Mouse (Mus musculus): ENCODE measurements around the gene Ltbp4. TPM values are rescaled to one million over a fixed set of nuclear protein-coding genes. Genes with fewer than 3 reads are reported as not detected.

Ltbp4 gene
- polyA plus RNA-seq, 1 experiment from 2014 or later = 63.5 TPM

DNA sequence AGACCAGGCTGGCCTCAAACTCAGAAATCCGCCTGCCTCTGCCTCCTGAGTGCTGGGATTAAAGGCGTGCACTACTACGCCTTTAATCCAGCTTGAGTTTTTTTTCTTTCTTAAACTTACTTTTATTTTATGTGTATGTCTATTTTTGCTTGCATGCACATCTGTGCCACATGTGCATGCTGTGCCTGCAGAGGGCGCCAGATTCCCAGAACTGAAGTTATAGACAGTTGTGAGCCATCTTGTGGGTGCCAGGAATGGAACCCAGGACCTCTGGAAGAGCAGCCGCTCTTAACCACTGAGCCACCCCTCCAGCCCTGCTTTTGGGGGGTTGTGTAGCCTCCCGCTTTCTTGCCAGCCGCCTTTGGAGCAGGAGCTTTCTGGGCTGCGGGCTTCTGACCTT lies 66.1 kb downstream of the Ltbp4 start:
- WGBS = 87% methylated on average over 8 of the region's 8 CpGs

DNA sequence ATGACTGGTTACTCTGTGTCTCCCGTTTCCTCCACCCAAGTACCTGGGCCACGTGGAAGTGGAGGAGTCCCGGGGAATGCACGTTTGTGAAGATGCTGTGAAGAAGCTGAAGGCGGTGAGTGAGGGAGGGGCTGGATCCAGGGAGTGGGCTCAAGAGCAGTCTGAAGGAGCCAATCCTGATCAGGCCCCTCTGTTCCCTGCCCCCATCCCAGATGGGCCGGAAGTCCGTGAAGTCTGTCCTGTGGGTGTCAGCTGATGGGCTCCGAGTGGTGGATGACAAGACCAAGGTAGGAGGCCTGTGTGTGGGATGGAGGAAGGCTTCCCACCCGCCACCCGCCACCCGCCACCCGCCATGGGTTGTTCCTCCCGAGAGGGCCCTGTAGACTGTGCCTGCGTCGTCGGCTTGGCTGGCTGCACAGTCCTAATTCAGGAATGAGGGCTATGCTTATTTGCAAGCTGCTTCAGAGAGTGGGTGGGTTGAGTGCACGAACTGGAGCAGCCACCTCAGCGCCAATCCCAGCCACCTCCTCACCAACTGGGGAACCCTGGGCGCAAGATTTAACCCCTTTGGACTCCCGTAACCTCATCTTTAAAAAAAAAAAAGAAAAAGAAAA lies 70.9 kb downstream of the Ltbp4 start:
- H3K4me3 ChIP-seq (ENCODE audit: low read length) = no peak overlapping the region
- no peaks in the 10 kb centered on the region for H3K9me3 ChIP-seq (replicated peaks; ENCODE audit: control insufficient read depth, low read length)
- H3K27ac ChIP-seq (ENCODE audit: low read length) = no peak overlapping the region
- H3K27me3 ChIP-seq (ENCODE audit: control insufficient read depth, insufficient read depth, low read length) = no peaks in the 10 kb centered on the region
- no peak for ATAC-seq (replicated peaks; ENCODE audit: extremely low read depth, insufficient read depth, low FRiP score)
- H3K9ac ChIP-seq (ENCODE audit: low read length) = no peak overlapping the region
- peaks cover 3% of the 10 kb centered on the region; the same call in 1 of the 2 replicates for H3K4me1 ChIP-seq (ENCODE audit: control insufficient read depth, insufficient read depth, low read length)
- H3K36me3 ChIP-seq (ENCODE audit: control insufficient read depth, insufficient read depth) = peaks cover 30% of the 10 kb centered on the region
- peak overlapping the region; percentile 14; the same call in 1 of the 2 replicates for H3K4me2 ChIP-seq (ENCODE audit: low read depth, low read length)
- WGBS = 51% methylated on average over 20 of the region's 20 CpGs

More for the DNA sequence above, 66.1 kb downstream of the Ltbp4 start:
- H3K4me3 ChIP-seq (ENCODE audit: low read length) = no peak overlapping the region
- H3K27me3 ChIP-seq (ENCODE audit: control insufficient read depth, insufficient read depth, low read length) = no peaks in the 10 kb centered on the region
- H3K27ac ChIP-seq (ENCODE audit: low read length) = no peak overlapping the region
- H3K9me3 ChIP-seq (replicated peaks; ENCODE audit: control insufficient read depth, low read length) = no peaks in the 10 kb centered on the region
- no peak for ATAC-seq (replicated peaks; ENCODE audit: extremely low read depth, insufficient read depth, low FRiP score)
- H3K36me3 ChIP-seq (ENCODE audit: control insufficient read depth, insufficient read depth) = peaks cover 27% of the 10 kb centered on the region
- no peak overlapping the region for H3K4me2 ChIP-seq (ENCODE audit: low read depth, low read length)
- H3K9ac ChIP-seq (ENCODE audit: low read length) = no peak overlapping the region
- peaks cover 3% of the 10 kb centered on the region; the same call in 1 of the 2 replicates for H3K4me1 ChIP-seq (ENCODE audit: control insufficient read depth, insufficient read depth, low read length)

DNA sequence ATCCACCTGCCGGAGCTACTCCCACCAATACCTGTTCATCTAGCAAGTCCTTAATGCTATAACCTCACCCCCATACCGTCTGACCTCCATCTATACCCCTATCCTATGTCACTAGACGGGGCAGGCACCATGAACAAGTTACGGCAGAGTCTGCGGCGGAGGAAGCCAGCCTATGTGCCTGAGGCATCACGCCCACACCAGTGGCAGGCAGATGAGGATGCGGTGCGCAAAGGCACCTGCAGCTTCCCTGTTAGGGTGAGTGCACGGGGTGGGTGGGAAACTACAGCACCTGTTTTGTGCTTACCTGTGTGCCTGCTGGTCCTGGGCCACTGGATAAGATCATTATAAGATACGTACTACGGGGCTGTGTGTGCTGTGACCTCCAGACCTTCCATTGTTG lies 72.7 kb downstream of the Ltbp4 start:
- 93% methylated on average over 12 of the region's 12 CpGs for WGBS
- ATAC-seq (replicated peaks; ENCODE audit: extremely low read depth, insufficient read depth, low FRiP score) = no peak

DNA sequence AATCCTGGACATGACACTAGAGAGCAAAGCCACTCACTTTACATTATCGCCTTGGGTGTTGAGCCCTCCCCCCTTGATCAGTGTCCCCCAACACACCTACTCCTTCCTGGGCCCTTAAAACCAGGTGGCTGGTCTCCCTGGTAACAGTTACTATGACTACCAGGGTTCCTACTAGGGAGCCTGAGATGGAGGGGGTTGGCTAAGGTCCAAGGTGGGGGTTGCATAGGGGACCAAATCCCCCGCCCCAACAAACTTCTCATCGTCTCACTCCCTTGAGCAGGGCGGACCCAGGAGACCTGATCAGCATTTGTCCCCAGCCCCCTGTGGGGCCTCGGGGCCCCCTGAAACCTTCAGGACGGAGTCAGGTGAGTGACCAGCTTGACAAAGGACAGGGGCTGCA lies 75.6 kb downstream of the Ltbp4 start:
- Histone ChIP-seq H3K4me3 (ENCODE audit: low read length) (no peak overlapping the region), H3K36me3 (ENCODE audit: control insufficient read depth, insufficient read depth) (peaks cover 3% of the 10 kb centered on the region; the same call in 1 of the 2 replicates), H3K27ac (ENCODE audit: low read length) (no peak overlapping the region), H3K27me3 (ENCODE audit: control insufficient read depth, insufficient read depth, low read length) (no peaks in the 10 kb centered on the region), H3K4me1 (ENCODE audit: control insufficient read depth, insufficient read depth, low read length) (peaks cover 15% of the 10 kb centered on the region), H3K9ac (ENCODE audit: low read length) (no peak overlapping the region), H3K4me2 (ENCODE audit: low read depth, low read length) (no peak overlapping the region), H3K9me3 (replicated peaks; ENCODE audit: control insufficient read depth, low read length) (no peaks in the 10 kb centered on the region)
- WGBS = 84% methylated on average over 6 of the region's 6 CpGs
- ATAC-seq (replicated peaks; ENCODE audit: extremely low read depth, insufficient read depth, low FRiP score) = no peak

More for the DNA sequence above, 72.7 kb downstream of the Ltbp4 start:
- Histone ChIP-seq H3K9ac (ENCODE audit: low read length) (no peak overlapping the region), H3K4me1 (ENCODE audit: control insufficient read depth, insufficient read depth, low read length) (peaks cover 3% of the 10 kb centered on the region; the same call in 1 of the 2 replicates), H3K4me2 (ENCODE audit: low read depth, low read length) (no peak overlapping the region), H3K27me3 (ENCODE audit: control insufficient read depth, insufficient read depth, low read length) (no peaks in the 10 kb centered on the region), H3K9me3 (replicated peaks; ENCODE audit: control insufficient read depth, low read length) (no peaks in the 10 kb centered on the region), H3K4me3 (ENCODE audit: low read length) (no peak overlapping the region), H3K27ac (ENCODE audit: low read length) (no peak overlapping the region), H3K36me3 (ENCODE audit: control insufficient read depth, insufficient read depth) (peaks cover 19% of the 10 kb centered on the region; the same call in 1 of the 2 replicates)

DNA sequence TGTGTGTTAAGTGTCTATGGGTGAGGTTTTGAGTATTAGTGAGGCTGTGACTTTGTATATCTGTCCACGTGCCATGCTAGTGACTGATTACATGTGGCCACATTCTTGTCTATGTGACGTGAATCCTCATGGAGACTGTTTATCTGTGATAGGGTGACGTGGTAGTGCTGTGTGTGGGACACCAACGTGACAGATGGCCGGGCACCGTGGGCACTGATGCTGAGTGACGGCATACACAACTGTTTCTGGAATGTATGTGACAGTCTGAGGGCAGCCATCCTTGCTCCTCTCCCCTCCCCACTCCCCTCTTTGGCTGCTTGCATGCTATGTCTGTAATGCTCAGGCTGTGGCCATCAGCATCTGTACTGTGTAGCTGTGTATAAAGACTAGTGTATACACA lies 76.6 kb downstream of the Ltbp4 start:
- ATAC-seq (replicated peaks; ENCODE audit: extremely low read depth, insufficient read depth, low FRiP score) = no peak

DNA sequence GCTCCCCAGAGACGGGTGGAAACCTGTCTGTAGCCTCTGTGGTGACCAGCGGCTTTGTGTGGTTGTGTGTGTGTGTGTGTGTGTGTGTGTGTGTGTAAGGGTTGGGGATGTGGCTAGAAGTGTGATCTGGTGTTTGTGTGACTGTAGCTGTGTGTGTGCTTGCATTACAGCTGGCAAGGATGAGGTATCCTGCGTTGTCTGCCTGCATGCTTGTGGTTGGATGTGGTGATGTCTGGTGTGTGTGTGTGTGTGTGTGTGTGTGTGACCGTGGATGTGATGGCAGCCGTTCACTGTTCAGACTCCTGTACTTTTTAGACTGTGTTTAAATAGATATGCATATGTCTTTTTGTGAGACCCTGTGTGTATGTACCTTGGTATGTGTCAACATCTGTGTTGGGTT lies 77.7 kb downstream of the Ltbp4 start:
- H3K9ac ChIP-seq (ENCODE audit: low read length) = peak overlapping the region; percentile 82
- H3K36me3 ChIP-seq (ENCODE audit: control insufficient read depth, insufficient read depth) = peaks cover 3% of the 10 kb centered on the region; the same call in 1 of the 2 replicates
- H3K4me3 ChIP-seq (ENCODE audit: low read length) = peak overlapping the region; percentile 71
- H3K27ac ChIP-seq (ENCODE audit: low read length) = no peak overlapping the region
- H3K9me3 ChIP-seq (replicated peaks; ENCODE audit: control insufficient read depth, low read length) = no peaks in the 10 kb centered on the region
- peak overlapping the region; percentile 92 for H3K4me2 ChIP-seq (ENCODE audit: low read depth, low read length)
- H3K4me1 ChIP-seq (ENCODE audit: control insufficient read depth, insufficient read depth, low read length) = peaks cover 21% of the 10 kb centered on the region
- no peak for ATAC-seq (replicated peaks; ENCODE audit: extremely low read depth, insufficient read depth, low FRiP score)
- 39% methylated on average over 5 of the region's 5 CpGs for WGBS
- H3K27me3 ChIP-seq (ENCODE audit: control insufficient read depth, insufficient read depth, low read length) = no peaks in the 10 kb centered on the region

More for the DNA sequence above, 76.6 kb downstream of the Ltbp4 start:
- no peak overlapping the region for H3K4me3 ChIP-seq (ENCODE audit: low read length)
- WGBS = 68% methylated on average over 7 of the region's 7 CpGs
- H3K36me3 ChIP-seq (ENCODE audit: control insufficient read depth, insufficient read depth) = peaks cover 3% of the 10 kb centered on the region; the same call in 1 of the 2 replicates
- H3K9me3 ChIP-seq (replicated peaks; ENCODE audit: control insufficient read depth, low read length) = no peaks in the 10 kb centered on the region
- no peak overlapping the region for H3K9ac ChIP-seq (ENCODE audit: low read length)
- H3K4me2 ChIP-seq (ENCODE audit: low read depth, low read length) = no peak overlapping the region
- no peak overlapping the region for H3K27ac ChIP-seq (ENCODE audit: low read length)
- peaks cover 21% of the 10 kb centered on the region for H3K4me1 ChIP-seq (ENCODE audit: control insufficient read depth, insufficient read depth, low read length)
- H3K27me3 ChIP-seq (ENCODE audit: control insufficient read depth, insufficient read depth, low read length) = no peaks in the 10 kb centered on the region

DNA sequence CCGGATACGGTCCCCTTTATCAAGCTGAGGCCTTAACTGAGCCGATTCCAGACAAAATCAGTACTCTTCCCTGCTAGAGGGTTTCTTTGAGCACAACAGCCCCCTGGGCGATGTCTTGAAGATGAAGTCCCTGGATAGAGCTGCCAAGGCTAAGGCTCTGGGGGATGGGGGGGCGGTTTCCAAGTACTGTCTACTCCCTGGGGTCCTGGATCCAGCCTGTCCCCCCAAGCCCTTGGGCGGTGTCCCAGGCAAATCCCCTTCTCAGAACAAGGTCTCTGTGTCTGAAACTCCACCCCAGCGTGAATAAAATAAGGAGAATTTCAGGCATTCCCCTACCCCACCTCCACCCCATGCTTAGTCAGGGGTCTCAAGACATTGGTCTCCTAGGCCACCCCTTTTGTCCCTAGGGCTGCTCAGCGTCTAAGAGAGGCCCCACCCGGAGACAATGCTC lies 78.2 kb downstream of the Ltbp4 start:
- Histone ChIP-seq H3K27ac (ENCODE audit: low read length) (peak overlapping the region; percentile 49), H3K4me3 (ENCODE audit: low read length) (peak overlapping the region; percentile 71)
- 11% methylated on average over 9 of the region's 9 CpGs for WGBS

DNA sequence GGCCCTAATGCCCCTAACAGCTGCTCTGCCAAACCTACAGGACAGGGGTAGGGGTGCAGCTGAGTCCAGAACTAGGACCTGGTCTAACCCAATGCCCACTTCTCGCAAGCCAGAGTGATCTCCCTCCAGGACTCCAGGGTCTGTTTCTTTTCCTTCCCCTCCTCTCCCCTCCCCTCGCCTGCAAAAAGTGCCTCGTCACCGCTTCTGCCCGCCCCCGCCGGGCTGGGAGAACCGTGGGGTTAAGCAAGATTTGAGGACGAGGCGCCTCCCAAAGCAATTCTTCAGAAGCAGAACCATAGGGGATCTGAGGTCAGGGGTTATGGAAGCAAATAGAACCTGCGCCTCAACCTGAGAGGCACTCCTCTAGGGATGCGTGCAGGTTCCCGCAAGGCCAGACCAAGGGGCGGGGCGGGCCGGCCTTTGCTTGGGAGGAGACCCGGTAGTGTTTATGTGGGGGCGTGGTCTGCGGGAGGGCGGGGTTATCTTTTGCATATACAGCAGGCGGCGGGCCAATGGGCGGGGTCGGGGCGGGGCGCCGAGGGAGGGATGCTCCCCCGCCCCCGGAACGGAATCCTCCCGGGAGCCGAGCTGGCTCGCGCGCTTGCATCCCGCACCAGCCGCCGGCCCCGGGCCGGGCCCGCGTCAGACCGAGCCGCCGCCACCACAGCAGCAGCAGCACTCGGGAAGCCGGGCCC lies 79.1 kb downstream of the Ltbp4 start, which contains the start of gene Numbl:
TSS of gene Numbl (plus strand) at position 229 of the 695 bp plus-strand sequence.
- Histone ChIP-seq H3K27ac (ENCODE audit: low read length) (peak within 1 kb of the TSS; percentile 84), H3K4me2 (ENCODE audit: low read depth, low read length) (peak within 1 kb of the TSS; percentile 92), H3K9ac (ENCODE audit: low read length) (peak within 1 kb of the TSS; percentile 82), H3K27me3 (ENCODE audit: control insufficient read depth, insufficient read depth, low read length) (no peaks in the 10 kb centered on the region), H3K4me3 (ENCODE audit: low read length) (peak within 1 kb of the TSS; percentile 71), H3K4me1 (ENCODE audit: control insufficient read depth, insufficient read depth, low read length) (peaks cover 21% of the 10 kb centered on the region), H3K36me3 (ENCODE audit: control insufficient read depth, insufficient read depth) (peaks cover 3% of the 10 kb centered on the region; the same call in 1 of the 2 replicates), H3K9me3 (replicated peaks; ENCODE audit: control insufficient read depth, low read length) (no peaks in the 10 kb centered on the region)
- peak; percentile 82 for ATAC-seq (replicated peaks; ENCODE audit: extremely low read depth, insufficient read depth, low FRiP score)
- WGBS = under 1% methylated on average over 47 of the region's 47 CpGs

More for the DNA sequence above, 78.2 kb downstream of the Ltbp4 start:
- ATAC-seq (replicated peaks; ENCODE audit: extremely low read depth, insufficient read depth, low FRiP score) = no peak
- Histone ChIP-seq H3K36me3 (ENCODE audit: control insufficient read depth, insufficient read depth) (peaks cover 3% of the 10 kb centered on the region; the same call in 1 of the 2 replicates), H3K4me1 (ENCODE audit: control insufficient read depth, insufficient read depth, low read length) (peaks cover 21% of the 10 kb centered on the region), H3K9ac (ENCODE audit: low read length) (peak overlapping the region; percentile 82), H3K27me3 (ENCODE audit: control insufficient read depth, insufficient read depth, low read length) (no peaks in the 10 kb centered on the region), H3K9me3 (replicated peaks; ENCODE audit: control insufficient read depth, low read length) (no peaks in the 10 kb centered on the region), H3K4me2 (ENCODE audit: low read depth, low read length) (peak overlapping the region; percentile 92)

DNA sequence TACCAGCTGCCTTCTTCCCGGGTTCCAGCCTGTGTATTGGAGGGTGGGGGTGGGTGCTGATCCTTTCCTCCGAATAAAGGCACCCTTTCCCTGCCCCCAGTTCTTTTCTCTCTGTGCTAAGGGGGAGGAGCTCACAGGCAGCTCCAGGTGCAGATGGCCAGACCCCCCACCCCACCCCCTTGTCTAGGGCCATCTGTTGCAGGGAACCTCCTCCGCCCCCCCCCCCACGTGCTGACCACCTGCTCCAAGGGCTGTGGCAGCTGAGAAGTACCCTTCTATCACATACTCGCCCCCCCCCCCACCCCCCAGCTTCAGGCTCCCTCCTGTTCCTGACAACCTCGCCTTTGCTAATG lies 79.7 kb downstream of the Ltbp4 start:
- 0 out of 2 replicates have a peak, but pooled peaks have one; percentile 1 for ATAC-seq (replicated peaks; ENCODE audit: extremely low read depth, insufficient read depth, low FRiP score)
- Histone ChIP-seq H3K27ac (ENCODE audit: low read length) (peak overlapping the region; percentile 84), H3K36me3 (ENCODE audit: control insufficient read depth, insufficient read depth) (peaks cover 3% of the 10 kb centered on the region; the same call in 1 of the 2 replicates), H3K4me1 (ENCODE audit: control insufficient read depth, insufficient read depth, low read length) (peaks cover 21% of the 10 kb centered on the region), H3K4me2 (ENCODE audit: low read depth, low read length) (peak overlapping the region; percentile 92), H3K9ac (ENCODE audit: low read length) (peak overlapping the region; percentile 71), H3K9me3 (replicated peaks; ENCODE audit: control insufficient read depth, low read length) (no peaks in the 10 kb centered on the region), H3K4me3 (ENCODE audit: low read length) (peak overlapping the region; percentile 71), H3K27me3 (ENCODE audit: control insufficient read depth, insufficient read depth, low read length) (no peaks in the 10 kb centered on the region)
- 3% methylated on average over 5 of the region's 6 CpGs for WGBS
